ENCODE assay signal across 8 mouse cellular contexts in genomic region chr17:24415011-24415410, GRCm38 (mm10). TPM values are rescaled to one million over a fixed set of nuclear protein-coding genes. Genes with fewer than 3 reads are reported as not detected.
A peak's percentile ranks its signal among the peaks of the same experiment; 100 is the strongest.
DNase-seq lines count a peak whose midpoint lies in the region; ATAC-seq and TF ChIP-seq lines count a peak whose summit lies in the region.

No protein-coding gene starts in this region.

- TF ChIP-seq EP300 in liver, embryonic 14.5 days (IDR thresholded peaks at IDR 0.05; ENCODE audit: low read depth), result no peak

- no peaks in the 10 kb centered on the region for H3K27me3 ChIP-seq in cerebellum, adult 2 months (ENCODE audit: control insufficient read depth, insufficient read depth, low read length)
- H3K27me3 ChIP-seq in thymus, adult 2 months (ENCODE audit: control insufficient read depth, insufficient read depth, low read length), result no peaks in the 10 kb centered on the region
- H3K27me3 ChIP-seq in liver, embryonic 14.5 days (ENCODE audit: control insufficient read depth, insufficient read depth, low read length), result no peaks in the 10 kb centered on the region

- no peak for ATAC-seq in cerebellum, adult (ENCODE audit: insufficient number of reproducible peaks, low FRiP score, low TSS enrichment)
- no peak; the same call in 1 of the 2 replicates for ATAC-seq in liver, embryonic 14.5 days (ENCODE audit: insufficient read depth)

- no peak overlapping the region for H3K27ac ChIP-seq in cerebellum, adult 2 months (ENCODE audit: insufficient read depth, low read length)
- H3K27ac ChIP-seq in thymus, adult 2 months (ENCODE audit: control insufficient read depth, insufficient read depth, low read length), result peak overlapping the region; percentile 5; the same call in 1 of the 2 replicates
- H3K27ac ChIP-seq in liver, embryonic 14.5 days, result peak overlapping the region; percentile 65

- H3K9me3 ChIP-seq in liver, embryonic 14.5 days (ENCODE audit: control insufficient read depth, low read length), result no peaks in the 10 kb centered on the region

- intact Hi-C loops in left cerebral cortex, postnatal 10 days (cut with DNase I), result no loop called here

- H3K4me2 ChIP-seq in liver, embryonic 14.5 days (ENCODE audit: low read depth), result peak overlapping the region; percentile 94

- H3K4me3 ChIP-seq in cerebellum, adult 2 months (replicated peaks; ENCODE audit: insufficient read depth, low read depth, low read length), result peak overlapping the region; percentile 90
- peak overlapping the region; percentile 69 for H3K4me3 ChIP-seq in thymus, adult 2 months (ENCODE audit: control insufficient read depth, insufficient read depth, low read length)
- H3K4me3 ChIP-seq in liver, embryonic 14.5 days (ENCODE audit: insufficient read depth in 1 of 2, low read depth in 2 of 2, low read length in 2 of 2), result peak overlapping the region; percentile 69 to 71

- no peak for DNase-seq in cerebellum, adult 2 months
- DNase-seq in thymus, adult 2 months, result no peak
- DNase-seq in thymus, postnatal 25 days, result no peak
- DNase-seq in liver, embryonic 14.5 days (ENCODE audit: low read depth in 3 of 3, low spot score in 3 of 3), result no peak
- DNase-seq in left cerebral cortex, postnatal 10 days (ENCODE audit: extremely low spot score in 1 of 2, low spot score in 2 of 2), result no peak
- no peak for DNase-seq in right cerebral cortex, postnatal 4 days
- no peak for DNase-seq in thymus, adult 18-20 months

- TF ChIP-seq CTCF in cerebellum, adult 2 months (IDR thresholded peaks at IDR 0.05; ENCODE audit: borderline replicate concordance, insufficient read depth, low read depth, low read length), result no peak
- no peak for TF ChIP-seq CTCF in thymus, adult 2 months (IDR thresholded peaks at IDR 0.05; ENCODE audit: borderline replicate concordance, control insufficient read depth, extremely low read depth, insufficient read depth, low read length, poor library complexity)
- no peak for TF ChIP-seq CTCF in liver, embryonic 14.5 days (IDR thresholded peaks at IDR 0.05; ENCODE audit: low read depth)

- peaks cover 21% of the 10 kb centered on the region for H3K36me3 ChIP-seq in thymus, adult 2 months (ENCODE audit: control insufficient read depth, insufficient read depth, low read length)
- peaks cover 49% of the 10 kb centered on the region for H3K36me3 ChIP-seq in liver, embryonic 14.5 days (replicated peaks; ENCODE audit: control insufficient read depth, insufficient read depth, low read depth)

- WGBS in cerebellum, adult 2 months, result under 1% methylated on average over 21 of the region's 21 CpGs
- WGBS in thymus, adult 2 months, result under 1% methylated on average over 21 of the region's 21 CpGs
- WGBS in liver, embryonic 14.5 days (ENCODE audit: insufficient replicate concordance), result under 1% methylated on average over 21 of the region's 21 CpGs

- TF ChIP-seq POLR2A in cerebellum, adult 2 months (IDR thresholded peaks at IDR 0.05; ENCODE audit: borderline replicate concordance, insufficient read depth, low read length), result no peak
- no peak for TF ChIP-seq POLR2A in thymus, adult 2 months (IDR thresholded peaks at IDR 0.05; ENCODE audit: control insufficient read depth, extremely low read depth, insufficient read depth, low read length, poor library complexity)

- peaks cover 11% of the 10 kb centered on the region; the same call in 1 of the 2 replicates for H3K4me1 ChIP-seq in cerebellum, adult 2 months (ENCODE audit: control insufficient read depth, insufficient read depth, low read length)
- H3K4me1 ChIP-seq in thymus, adult 2 months (replicated peaks; ENCODE audit: control insufficient read depth, insufficient read depth, low read length), result peaks cover 9% of the 10 kb centered on the region
- peaks cover 16 to 17% of the 10 kb centered on the region in 2 experiments for H3K4me1 ChIP-seq in liver, embryonic 14.5 days (replicated peaks; ENCODE audit: control insufficient read depth in 2 of 2, insufficient read depth in 2 of 2, low read length in 1 of 2)

- H3K9ac ChIP-seq in liver, embryonic 14.5 days (replicated peaks), result peak overlapping the region; percentile 85

RNA-seq across cellular contexts. Expression of gene Rnps1, which starts 0.6 kb away (rescaled TPM):
- polyA plus RNA-seq in cerebellum, adult 2 months (2012; rRNA removed), result 254 and 263 TPM in 2 replicates
- 241 and 251 TPM in 2 replicates for polyA plus RNA-seq in thymus, adult 2 months (2012; rRNA removed)
- 91.5 and 114 TPM in 2 replicates for polyA plus RNA-seq in liver, embryonic 14.5 days (2012; rRNA removed)
- polyA plus RNA-seq in liver, embryonic 14.5 days (2014; fragmentation: Nextera tagmentation; extraction: Ambion mirVana), result 90.6 and 96.3 TPM in 2 replicates
- 100 to 1,000 TPM; 164 to 166 TPM for total RNA-seq in left cerebral cortex, postnatal 10 days (2021)

RNA-seq across cellular contexts. Expression of gene Eci1, which starts 11.4 kb away (rescaled TPM):
- 77.3 and 78.6 TPM in 2 replicates for polyA plus RNA-seq in cerebellum, adult 2 months (2012; rRNA removed)
- 41.6 and 57.0 TPM in 2 replicates for polyA plus RNA-seq in thymus, adult 2 months (2012; rRNA removed)
- polyA plus RNA-seq in liver, embryonic 14.5 days (2012; rRNA removed), result 42.3 and 48.3 TPM in 2 replicates
- polyA plus RNA-seq in liver, embryonic 14.5 days (2014; fragmentation: Nextera tagmentation; extraction: Ambion mirVana), result 56.4 and 64.7 TPM in 2 replicates
- total RNA-seq in left cerebral cortex, postnatal 10 days (2021), result 10 to 100 TPM; 15.1 to 16.9 TPM

RNA-seq across cellular contexts. Expression of gene Dnase1l2, which starts 27.9 kb away (rescaled TPM):
- 22.3 and 22.7 TPM in 2 replicates for polyA plus RNA-seq in cerebellum, adult 2 months (2012; rRNA removed)
- polyA plus RNA-seq in thymus, adult 2 months (2012; rRNA removed), result 11.3 and 18.2 TPM in 2 replicates
- 2.1 and 2.3 TPM in 2 replicates for polyA plus RNA-seq in liver, embryonic 14.5 days (2012; rRNA removed)
- 0.14 and 0.46 TPM in 2 replicates for polyA plus RNA-seq in liver, embryonic 14.5 days (2014; fragmentation: Nextera tagmentation; extraction: Ambion mirVana)
- 1 to 10 TPM; 5.7 to 6.5 TPM for total RNA-seq in left cerebral cortex, postnatal 10 days (2021)

RNA-seq across cellular contexts. Expression of gene E4f1, which starts 55.1 kb away (rescaled TPM):
- 79.4 and 80.6 TPM in 2 replicates for polyA plus RNA-seq in cerebellum, adult 2 months (2012; rRNA removed)
- polyA plus RNA-seq in thymus, adult 2 months (2012; rRNA removed), result 166 and 188 TPM in 2 replicates
- polyA plus RNA-seq in liver, embryonic 14.5 days (2012; rRNA removed), result 17.1 and 19.9 TPM in 2 replicates
- 4.5 and 5.0 TPM in 2 replicates for polyA plus RNA-seq in liver, embryonic 14.5 days (2014; fragmentation: Nextera tagmentation; extraction: Ambion mirVana)
- total RNA-seq in left cerebral cortex, postnatal 10 days (2021), result 10 to 100 TPM; 30.8 to 31.3 TPM

RNA-seq across cellular contexts. Expression of gene Pgp, which starts 55.2 kb away (rescaled TPM):
- 126 and 133 TPM in 2 replicates for polyA plus RNA-seq in cerebellum, adult 2 months (2012; rRNA removed)
- polyA plus RNA-seq in thymus, adult 2 months (2012; rRNA removed), result 58.8 and 65.4 TPM in 2 replicates
- 37.9 and 38.2 TPM in 2 replicates for polyA plus RNA-seq in liver, embryonic 14.5 days (2012; rRNA removed)
- polyA plus RNA-seq in liver, embryonic 14.5 days (2014; fragmentation: Nextera tagmentation; extraction: Ambion mirVana), result 70.4 and 76.7 TPM in 2 replicates
- 10 to 100 TPM; 66.4 to 66.7 TPM for total RNA-seq in left cerebral cortex, postnatal 10 days (2021)
